Mouse (Mus musculus): ENCODE results near the gene 2210016F16Rik.

DNA sequence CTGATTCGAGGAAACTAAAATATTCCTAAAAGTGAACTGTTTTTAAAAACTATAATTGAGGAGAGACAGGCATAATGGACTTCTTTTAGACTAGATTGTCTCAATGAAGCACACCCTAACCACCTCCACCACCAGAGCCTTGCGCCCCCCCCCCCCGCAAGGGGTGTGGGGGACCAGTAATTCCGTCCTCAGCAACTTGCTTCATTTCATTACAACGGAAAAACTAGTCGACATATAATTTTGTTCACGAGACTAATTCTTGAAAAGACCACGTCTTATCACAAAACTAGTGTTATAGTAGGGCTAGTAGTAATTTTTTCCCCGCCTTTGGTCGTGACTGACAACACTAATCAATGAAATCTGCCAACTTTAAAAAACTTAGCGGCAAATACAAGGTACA is 15.6 kb upstream of the 2210016F16Rik start:
- TF ChIP-seq CTCF (IDR thresholded peaks at IDR 0.05; ENCODE audit: low read depth), result no peak
- TF ChIP-seq EP300 (IDR thresholded peaks at IDR 0.05; ENCODE audit: low read depth), result no peak
